Mouse (Mus musculus): ENCODE data around the gene Cyp4f37.
"Not testable (repeated sequence)": the region's sequence is repeated elsewhere in the genome, so short reads cannot be mapped to it uniquely, and the experiment has no call there.

The Cyp4f37 gene

GRCm38 (mm10) chr17:32621018-32621417 is at the start of gene Cyp4f37:
Gene Cyp4f37 (plus strand): TSS chr17:32621309.
- DNase-seq (ENCODE audit: low read depth, low spot score), result not testable (repeated sequence)

DNA sequence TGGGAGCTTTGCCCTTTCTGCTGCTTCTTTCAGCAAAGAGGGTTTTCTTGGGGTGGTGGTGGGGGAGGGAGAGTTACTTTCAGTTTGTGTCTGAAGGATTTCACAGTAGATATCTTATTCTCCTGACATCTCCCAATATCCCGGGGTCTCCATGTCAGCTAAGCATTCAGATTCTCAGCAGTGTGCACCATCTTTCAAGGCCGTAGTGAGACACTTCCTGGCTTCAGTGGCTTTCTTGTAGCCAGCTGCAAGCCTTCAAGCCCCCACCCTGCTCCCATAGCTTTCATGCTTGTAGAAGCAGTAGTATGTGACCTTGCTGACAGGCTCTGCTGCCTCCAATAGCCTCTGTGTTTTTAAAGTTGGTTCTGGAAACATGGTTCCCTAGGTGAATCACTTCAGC is 47.8 kb upstream of the Cyp4f37 start:
- not testable (repeated sequence) for DNase-seq (ENCODE audit: low read depth, low spot score)

DNA sequence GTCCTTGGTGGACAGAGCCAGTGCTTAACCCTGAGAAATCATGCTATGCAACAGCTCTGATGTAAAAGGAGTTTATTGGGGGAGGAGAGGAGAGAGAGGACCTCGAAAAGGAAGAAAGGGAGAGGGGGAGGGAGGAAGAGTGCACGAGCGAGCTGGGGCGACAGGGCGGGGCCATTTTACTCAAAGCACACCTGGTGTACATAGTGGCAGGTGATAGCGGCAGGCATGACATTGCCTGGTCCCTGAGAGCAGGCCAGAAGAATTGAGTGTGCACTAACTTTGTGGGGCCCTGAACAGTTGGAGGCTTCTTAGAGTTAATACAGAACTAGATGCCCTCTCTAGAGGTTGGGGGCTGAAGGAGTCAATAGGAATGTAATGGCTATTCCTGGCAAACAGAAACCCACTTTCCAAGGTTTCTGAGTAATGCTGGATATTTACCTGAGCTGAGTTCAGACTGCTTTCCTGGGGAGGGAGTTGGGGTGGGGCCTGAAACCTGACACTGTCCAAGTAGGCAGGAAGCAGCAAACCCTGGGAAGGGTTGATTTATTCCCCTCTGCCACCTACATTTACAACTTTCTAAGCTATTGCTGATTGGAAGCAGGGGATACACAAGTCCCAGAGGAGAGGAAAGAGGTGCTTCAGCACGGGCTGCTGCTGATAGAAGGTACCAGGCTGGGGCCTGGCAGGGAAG is 43.5 kb upstream of the Cyp4f37 start:
- no peak for DNase-seq (ENCODE audit: low read depth, low spot score)

GRCm38 (mm10) chr17:32596494-32596893 is 24.6 kb upstream of the Cyp4f37 start:
- no peak for DNase-seq (ENCODE audit: low read depth, low spot score)

DNA sequence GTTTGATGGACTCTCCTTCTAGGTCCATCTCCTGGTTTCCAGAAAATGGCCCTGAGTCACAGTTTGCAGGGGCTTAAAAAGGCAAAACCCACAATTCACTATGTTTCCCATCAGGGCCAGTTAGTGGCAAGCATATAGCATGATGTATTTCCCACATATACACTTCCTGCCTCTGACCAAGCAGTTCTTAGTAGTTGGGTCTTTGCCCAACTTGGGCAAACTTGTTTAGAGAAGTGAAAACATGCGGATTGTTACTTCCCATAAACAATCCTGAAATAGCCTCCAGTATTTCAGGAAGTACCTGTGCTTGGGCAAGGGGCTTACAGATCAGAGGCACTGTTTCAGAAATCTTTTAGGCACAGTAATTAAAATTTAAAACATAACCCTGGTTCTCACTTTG is 13.1 kb upstream of the Cyp4f37 start:
- DNase-seq (ENCODE audit: low read depth, low spot score), result peak; percentile 25

DNA sequence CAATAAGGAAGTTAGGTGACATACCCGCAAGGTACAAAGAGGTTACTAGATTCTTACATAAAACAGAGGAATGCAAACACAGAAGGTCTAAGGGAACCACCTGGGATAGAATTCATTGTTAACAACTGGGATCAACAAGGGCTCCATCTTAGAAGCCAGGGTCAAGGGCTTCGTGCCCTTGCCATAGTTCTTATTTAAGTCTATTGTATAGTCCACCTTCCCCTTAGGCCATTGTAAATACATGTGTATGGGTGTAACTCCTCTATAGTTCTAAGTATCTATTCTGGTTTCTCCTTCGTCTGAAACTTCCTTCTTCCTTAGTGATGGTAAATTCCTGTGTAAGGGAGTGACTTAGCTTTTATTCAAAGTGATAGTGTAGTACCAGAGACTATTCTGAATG is 10.9 kb upstream of the Cyp4f37 start:
- not testable (repeated sequence) for DNase-seq (ENCODE audit: low read depth, low spot score)

GRCm38 (mm10) chr17:32610896-32611295 is 10.2 kb upstream of the Cyp4f37 start:
- no peak for DNase-seq (ENCODE audit: low read depth, low spot score)

GRCm38 (mm10) chr17:32612417-32612816 is 8.7 kb upstream of the Cyp4f37 start:
- DNase-seq (ENCODE audit: low read depth, low spot score), result no peak

DNA sequence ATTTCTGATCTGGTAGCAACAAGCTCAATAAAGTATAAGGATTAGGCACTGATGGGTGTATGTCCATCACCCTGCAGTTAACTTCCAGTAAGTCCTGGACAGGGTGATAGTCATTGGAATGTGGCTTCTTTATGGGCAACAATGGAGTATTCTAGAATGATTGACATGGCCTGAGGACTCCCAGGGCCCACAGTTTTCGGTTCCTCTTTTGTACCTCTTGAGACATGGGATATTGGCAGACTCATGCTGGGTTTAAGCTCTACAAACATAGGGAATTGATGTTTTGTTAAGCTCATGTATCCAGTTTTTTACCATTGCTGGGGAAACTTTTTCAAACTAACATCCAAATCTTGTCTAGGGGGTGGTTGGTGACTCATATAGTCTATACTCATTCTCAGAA is 3.9 kb upstream of the Cyp4f37 start:
- DNase-seq (ENCODE audit: low read depth, low spot score), result no peak

DNA sequence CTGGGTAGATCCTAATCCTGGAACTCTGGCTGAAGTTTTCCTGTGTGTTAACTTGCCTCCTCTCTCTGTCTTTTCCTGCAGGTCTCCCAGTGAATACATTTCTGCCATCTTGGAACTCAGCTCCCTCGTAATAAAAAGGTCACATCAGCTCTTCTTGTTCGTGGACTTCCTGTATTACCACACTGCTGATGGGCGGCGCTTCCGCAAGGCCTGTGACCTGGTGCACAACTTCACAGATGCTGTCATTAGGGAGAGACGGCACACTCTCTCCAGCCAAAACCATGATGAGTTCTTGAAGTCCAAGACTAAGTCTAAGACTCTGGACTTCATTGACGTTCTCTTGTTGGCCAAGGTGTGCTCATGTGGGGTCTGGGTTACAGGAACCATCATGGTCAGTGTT is 8.6 kb downstream of the Cyp4f37 start:
- DNase-seq (ENCODE audit: low read depth, low spot score), result not testable (repeated sequence)

DNA sequence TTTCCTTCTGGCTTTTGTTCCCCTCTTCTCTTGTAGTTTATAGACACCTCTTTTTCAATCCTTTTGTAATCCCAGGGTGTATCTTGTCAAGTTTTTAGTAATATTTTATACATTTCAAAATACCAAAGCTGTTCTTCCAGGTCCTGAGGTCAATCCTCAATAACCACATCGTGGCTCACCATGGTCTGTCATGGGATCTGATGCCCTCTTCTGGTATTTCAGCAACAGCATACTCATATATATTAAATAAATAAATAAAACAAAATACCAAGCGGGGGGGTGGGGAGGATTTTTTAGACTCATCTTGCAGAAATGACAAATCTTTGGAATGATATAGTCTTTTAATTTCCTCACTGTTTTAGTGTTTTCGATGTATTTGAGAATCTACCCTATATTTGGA is 10.8 kb downstream of the Cyp4f37 start:
- DNase-seq (ENCODE audit: low read depth, low spot score), result no peak

DNA sequence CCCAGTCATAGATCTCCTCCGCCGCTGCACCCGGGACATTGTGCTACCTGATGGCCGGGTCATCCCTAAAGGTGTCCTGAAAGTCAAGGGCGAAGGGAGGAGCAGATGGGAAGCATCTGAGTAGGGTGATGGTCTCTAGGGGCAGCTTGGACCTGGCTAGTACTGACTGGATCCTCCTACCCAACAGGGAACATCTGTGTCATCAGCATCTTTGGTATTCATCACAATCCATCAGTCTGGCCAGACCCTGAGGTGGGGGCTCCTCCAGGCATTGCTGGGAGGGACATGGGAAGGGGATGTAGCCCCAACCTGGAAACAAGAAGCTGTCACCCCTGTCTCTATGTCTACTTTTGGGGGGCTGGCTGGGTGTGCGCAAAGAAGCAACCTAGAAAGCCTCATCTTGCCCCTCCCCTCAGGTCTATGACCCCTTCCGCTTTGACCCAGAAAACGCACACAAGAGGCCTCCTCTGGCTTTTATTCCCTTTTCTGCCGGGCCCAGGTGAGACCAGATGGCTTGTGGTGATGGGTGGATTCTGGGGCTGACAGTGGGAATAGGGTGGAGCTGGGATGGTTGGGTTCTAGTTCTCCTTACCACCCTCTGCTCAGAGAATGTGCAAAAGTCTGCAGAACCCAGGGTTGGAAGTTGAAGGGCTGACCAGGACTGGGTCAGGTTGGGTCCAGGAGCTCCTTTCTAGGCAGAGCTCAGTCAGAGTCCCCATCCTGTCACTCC is 13.3 kb downstream of the Cyp4f37 start:
- not testable (repeated sequence) for DNase-seq (ENCODE audit: low read depth, low spot score)

- peak; percentile 21 for DNase-seq (ENCODE audit: low read depth, low spot score)
These were observed 13.8 kb downstream of the Cyp4f37 start for GRCm38 (mm10) chr17:32634972-32635314.

GRCm38 (mm10) chr17:32636341-32636740 is 15.2 kb downstream of the Cyp4f37 start:
- no peak for DNase-seq (ENCODE audit: low read depth, low spot score)

DNA sequence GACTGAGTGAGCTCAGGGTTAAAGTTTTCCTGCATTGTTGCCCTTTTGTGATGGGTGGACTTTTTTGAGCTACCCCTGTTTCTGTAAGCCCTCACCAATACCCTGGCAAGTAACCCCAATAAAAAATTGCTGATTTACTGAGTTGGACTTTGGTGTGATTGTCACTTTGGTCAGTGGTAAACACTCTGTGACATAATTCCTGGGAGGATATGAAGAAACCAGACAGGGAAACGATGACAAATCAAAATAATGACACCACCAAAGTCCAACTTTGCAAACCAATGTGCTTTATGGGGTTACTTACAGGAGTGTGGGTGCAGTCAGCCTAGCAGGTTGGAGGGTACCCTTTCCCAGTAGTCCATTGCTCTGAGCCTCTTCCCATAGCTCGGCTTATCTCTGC is 16.0 kb downstream of the Cyp4f37 start:
- no peak for DNase-seq (ENCODE audit: low read depth, low spot score)

DNA sequence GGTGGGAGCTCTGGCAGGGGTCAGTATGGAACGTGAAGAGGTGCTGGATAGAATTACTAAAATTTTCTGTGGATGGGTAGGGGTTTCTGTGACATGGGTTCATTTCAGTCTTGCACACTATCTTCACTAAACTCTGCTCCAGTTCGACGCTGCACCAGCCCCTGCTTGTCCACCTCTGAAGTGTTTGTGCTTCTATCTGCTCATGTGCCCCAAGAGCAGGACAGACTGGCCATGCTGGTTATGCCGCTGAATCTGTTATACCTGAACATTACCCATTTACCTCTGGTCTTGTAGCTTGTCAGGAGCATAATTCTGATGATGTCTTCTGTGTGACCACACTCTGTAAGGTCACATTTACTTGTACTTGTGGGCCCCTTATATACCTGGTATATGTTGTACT is 25.5 kb downstream of the Cyp4f37 start:
- no peak for DNase-seq (ENCODE audit: low read depth, low spot score)

GRCm38 (mm10) chr17:32653860-32654259 is 32.8 kb downstream of the Cyp4f37 start:
- DNase-seq (ENCODE audit: low read depth, low spot score), result no peak

GRCm38 (mm10) chr17:32657041-32657440 is 35.9 kb downstream of the Cyp4f37 start:
- DNase-seq (ENCODE audit: low read depth, low spot score), result no peak

DNA sequence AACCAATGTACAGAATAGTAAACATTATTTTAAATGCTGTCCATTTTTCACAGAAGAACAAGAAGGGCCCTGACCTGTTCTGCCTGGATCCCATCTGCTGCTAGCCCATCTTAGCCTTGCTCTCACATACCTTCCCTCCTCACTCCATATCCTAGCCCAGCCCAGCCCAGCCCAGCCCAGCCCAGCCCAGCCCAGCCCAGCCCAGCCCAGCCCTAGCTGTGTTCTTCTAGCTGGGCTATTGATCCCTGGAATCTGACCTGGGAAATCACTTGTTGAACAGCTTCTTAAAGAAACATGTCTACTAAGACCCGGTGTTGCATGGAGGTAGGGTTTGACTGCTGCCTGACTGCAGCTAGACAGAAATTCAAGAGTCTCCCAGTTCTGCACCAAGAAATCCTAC is 37.1 kb downstream of the Cyp4f37 start:
- no peak for DNase-seq (ENCODE audit: low read depth, low spot score)

DNA sequence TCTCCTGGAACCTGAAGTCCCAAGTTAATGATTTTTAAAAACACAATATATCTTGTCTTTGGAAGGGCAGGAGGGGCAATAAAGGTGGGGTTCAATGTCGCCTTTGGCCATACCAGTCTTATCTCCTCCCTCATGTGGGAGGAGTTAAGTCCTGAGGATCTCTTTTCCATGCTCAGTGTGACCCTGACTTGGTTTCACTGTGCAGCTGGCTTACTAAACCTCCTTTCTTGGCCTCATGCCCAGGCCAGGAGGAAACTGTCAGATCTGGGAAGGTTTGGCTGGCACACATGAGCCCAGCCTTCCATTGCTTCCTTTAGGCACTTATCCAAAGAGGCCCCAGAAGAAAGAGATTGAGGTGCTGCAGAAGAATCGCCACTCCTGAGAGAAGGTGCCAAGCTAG is 37.6 kb downstream of the Cyp4f37 start, which contains the start of gene Cyp4f40:
Gene Cyp4f40, plus strand, starts transcription at position 189 of the 400 bp plus-strand sequence.
- DNase-seq (ENCODE audit: low read depth, low spot score), result no peak

DNA sequence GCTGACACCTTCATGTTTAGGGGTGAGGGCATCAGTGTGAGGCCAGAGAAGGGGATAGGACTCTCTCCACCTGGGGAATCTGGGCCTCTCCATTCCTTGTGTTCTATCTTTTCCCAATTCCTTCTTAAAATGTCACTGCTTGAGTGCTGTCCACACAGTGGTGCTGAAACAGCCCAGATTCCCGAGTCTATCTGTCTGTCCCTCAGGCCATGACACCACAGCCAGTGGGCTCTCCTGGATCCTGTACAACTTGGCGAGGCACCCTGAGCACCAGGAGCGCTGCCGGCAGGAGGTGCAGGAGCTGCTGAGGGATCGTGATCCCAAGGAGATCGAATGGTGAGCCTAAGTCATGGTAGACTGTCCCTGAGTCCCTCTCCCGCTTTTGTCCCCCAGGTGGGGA is 52.9 kb downstream of the Cyp4f37 start:
- no peak for DNase-seq (ENCODE audit: low read depth, low spot score)

DNA sequence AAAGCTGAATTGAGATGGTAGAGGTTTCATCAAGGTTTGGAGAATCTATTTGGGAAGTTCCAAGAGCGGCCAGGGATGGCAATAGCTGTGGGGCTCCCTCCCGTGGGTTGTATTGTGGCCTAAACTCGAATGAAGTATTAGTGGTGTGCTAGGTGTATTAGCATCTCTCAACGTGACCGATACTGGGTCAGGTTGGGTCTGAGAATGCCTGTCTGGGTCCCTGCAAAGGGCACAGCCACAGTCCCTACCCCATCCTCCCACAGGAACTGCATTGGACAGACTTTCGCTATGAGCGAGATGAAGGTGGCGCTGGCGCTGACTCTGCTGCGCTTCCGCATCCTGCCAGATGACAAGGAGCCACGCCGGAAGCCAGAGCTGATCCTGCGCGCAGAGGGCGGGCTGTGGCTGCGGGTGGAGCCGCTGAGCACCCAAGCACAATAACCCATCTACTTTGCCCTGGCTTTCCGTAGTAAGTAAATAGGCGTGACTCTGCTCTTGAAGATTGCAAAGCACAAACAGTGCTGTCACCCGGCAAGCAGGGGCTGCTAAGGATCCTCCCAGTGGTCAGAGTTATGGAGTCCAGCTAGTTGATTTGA is 55.0 kb downstream of the Cyp4f37 start:
- no peak for DNase-seq (ENCODE audit: low read depth, low spot score)

GRCm38 (mm10) chr17:32680404-32680803 is 59.3 kb downstream of the Cyp4f37 start:
- peak; percentile 3 for DNase-seq (ENCODE audit: low read depth, low spot score)
